Mouse (Mus musculus) CD4-positive, CD25-positive, alpha-beta regulatory T cell, adult 4 months (primary cell): ENCODE data around the gene Lgals3. TPM values are rescaled to one million over a fixed set of nuclear protein-coding genes. Genes with fewer than 3 reads are reported as not detected.

Source experiments
- ATAC-seq: one replicate; pipeline ENCODE4 v1.8.0; 2017
- polyA plus RNA-seq, 2 experiments: library from polyadenylated mRNA; unstranded; fragments of 100-300 nt; shearing (Covaris generic); gene quantifications; one replicate each; pipeline ENCODE4 v1.2.1; 2017

The Lgals3 gene
- polyA plus RNA-seq, 2 experiments from 2014 or later: 12.5 to 13.6 TPM

DNA sequence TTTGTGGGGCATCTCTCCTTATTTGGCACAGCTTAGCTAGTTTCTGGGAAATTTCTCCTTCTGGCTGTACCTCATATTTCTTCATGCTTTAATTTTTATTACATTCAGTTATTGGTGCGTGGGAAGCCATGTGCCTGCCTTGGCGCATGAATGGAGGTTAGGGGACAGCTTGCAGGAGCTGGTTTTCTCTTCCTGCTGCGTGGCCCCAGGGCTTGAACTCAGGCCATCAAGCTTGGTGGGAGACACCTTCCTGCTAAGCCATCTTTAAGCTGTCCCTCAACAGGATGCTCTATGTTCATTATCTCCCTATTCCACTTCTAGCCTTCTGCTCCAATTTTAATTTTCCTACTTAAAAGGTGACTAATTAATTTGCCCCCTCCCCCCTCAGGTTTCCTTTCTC is 3.2 kb downstream of the Lgals3 start:
- no peak for ATAC-seq

DNA sequence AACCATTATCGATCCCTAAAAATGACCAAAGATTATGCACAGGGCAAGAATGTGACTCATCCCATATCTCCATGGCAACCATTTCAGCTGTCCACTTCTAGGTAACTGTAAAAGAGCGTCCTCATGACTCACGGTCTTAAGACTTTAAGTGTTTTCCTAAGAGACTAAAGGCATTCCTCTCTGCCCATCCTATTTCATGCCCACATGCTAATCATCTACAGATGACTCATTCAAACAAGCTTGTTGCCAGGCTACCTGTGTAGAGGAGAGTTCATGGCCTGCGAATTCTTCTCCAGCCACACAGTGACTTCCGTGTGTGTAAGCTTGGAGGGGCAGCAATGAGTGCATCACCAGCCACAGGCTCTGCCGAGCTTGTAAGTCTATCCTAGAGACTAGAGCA is 4.1 kb downstream of the Lgals3 start:
- no peak for ATAC-seq

DNA sequence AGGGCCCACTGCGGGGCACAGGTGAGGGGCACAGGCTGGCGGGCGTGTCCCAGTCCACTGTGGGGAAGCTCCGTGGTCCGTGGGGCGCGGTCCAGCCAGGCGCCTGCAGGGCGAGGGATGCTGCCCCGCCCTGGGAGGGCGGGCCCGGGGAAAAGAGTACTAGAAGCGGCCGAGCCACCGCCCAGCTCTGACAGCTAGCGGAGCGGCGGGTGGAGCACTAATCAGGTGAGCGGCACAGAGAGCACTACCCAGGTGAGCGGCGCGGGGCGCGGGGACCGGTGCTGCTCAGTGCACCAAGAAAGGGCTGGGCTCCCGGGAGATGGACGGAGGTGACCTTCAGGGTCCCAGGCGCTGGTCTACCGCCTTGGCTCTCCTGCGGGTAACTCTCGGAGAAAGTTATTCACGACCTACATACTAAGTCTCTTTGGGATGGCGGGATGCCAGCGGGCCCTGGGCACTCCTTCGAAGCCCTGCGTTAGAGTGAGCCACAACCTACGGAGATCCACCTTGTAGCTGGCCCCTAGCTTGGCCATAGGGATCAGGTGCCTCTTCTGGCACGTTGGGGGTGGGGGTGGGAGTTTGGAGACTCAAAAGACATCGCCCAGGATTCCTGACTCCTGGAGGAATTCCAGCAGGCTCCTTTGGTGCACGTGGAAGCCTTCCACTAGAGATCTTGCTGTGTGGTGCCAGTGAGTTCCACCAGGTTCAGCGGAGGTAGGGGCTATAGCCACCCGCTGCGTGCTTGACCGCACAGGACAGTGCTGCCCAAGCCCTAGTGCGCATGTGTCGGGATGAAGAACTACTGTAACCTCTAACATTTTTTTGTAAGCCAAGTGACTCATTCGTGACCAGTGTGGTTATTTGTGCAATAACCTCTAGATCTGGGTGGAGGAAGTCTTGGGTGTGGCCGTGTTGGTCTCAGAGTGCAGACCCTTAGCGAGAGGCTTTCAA is 6.5 kb downstream of the Lgals3 start:
- ATAC-seq: peak; percentile 47

DNA sequence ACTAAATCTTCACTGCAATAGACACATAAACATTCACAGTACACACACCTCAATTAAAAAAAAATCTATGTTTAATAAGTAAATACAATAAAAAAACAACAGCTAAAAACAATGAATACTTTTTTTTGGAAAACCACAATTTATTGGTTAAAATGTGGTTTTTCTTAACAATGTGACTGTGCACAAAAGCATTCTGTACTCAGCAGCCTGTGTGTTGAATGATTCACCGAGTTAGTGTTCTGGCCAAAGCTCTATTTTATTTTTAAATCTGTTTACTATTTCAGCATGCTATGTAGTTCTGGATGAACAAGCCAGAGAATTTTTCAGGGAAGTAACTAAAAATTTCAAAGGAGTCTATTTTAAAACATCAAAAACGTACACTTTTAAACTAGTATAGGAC is 9.0 kb downstream of the Lgals3 start:
- ATAC-seq: no peak

DNA sequence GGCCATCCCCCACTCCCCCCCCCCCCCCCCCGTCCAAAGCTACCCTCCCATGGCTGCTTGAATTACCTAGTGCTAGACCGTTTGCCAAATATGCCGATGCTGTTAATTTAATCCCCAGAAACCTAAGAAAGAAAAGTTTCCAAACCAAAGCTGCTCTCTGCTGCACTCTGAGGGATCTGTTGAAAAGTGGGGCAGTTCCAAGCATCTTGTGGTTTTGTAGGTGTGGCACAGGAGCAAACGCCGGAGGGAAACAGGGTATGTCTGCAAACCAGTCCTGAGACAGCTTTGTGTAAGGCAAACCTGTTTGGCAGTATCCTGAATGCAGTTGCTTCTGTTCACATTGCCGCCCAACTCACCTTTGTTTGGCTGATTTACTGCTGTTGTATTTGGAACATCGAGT is 10.8 kb downstream of the Lgals3 start:
- no peak for ATAC-seq

DNA sequence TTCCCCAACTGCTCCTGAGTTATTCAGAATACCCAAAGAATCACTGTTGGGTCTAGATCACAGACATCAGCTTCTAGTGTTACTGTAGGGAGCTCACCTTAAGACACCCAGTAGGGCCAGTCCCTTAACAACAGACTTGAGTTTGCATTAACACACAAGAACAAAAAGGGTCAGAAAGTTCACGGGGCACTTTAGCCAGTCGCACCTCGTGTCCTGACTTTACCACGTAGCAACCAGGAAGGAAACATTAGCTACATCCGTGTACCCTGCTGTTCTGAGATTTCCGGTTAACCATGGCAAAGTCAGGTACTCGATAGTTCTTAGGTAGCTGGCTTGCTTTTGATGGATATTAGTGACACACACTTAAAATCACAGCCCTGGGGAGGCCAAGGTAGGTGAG is 16.4 kb downstream of the Lgals3 start:
- no peak for ATAC-seq

DNA sequence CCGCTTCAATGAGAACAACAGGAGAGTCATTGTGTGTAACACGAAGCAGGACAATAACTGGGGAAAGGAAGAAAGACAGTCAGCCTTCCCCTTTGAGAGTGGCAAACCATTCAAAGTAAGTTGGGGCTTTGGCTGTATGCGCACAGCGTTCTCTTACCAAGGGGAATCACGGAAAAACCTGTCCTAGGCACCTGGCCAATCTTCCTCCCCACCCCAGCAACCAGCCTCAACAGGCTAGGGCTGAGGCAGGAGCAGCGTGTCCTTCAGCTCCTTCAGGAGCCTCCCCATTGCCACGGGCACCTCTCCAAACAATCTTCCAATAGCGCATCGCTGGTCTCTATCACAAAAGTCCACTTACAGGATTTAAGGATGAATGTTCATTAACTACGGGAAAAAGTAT is 17.1 kb downstream of the Lgals3 start:
- ATAC-seq: no peak

DNA sequence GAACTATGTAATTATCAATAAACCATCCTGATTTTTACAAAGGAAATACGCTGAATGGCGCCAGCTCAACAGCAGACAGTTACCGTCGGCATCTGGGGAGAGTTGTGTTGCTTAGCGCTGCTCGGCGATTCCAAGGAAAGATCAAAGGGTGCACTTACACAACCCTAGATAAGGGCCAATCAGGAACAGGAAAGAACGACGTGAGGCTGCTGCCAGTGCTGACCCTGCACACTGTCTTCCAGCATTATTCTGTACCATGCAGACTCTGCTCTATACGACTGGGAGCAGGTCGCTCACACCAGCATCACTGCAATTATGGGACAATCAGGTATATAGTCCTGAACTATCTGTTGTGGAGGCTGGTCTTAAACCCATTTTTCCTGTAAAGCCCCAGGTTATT is 18.6 kb downstream of the Lgals3 start:
- ATAC-seq: no peak

DNA sequence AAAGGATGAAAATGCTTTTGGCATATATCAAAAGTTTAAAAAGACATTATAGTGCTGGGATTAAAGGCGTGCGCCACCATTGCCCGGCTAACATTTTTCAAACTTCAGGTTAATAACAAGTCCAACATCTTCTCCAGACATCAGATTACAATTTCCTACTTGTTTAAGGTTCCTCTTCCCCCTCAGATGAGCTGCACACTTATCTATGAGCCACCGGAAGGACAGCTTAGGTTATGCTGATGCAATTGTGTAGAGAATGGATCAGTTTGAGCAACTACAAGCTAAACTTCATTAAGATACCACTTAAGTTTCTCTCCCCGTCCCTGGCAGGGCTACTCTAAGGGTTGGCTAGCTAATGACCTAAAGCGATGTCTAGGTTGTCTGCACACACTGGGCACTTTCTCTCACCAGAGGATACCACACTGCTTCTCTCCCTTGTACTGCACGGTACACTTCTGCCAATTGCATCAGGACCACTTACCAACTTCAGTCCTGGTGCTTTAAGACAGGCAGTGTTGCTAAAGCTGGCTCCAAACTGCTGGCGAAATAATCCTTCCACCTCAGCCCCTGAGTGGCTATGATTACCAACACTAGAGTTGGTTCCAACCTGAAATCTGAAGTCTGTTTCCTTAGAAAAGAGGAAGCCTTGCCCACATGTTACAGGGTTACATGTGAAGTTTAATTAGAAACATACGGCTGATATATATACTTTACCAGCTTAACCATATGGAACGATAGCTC is 26.0 kb downstream of the Lgals3 start:
- no peak for ATAC-seq

DNA sequence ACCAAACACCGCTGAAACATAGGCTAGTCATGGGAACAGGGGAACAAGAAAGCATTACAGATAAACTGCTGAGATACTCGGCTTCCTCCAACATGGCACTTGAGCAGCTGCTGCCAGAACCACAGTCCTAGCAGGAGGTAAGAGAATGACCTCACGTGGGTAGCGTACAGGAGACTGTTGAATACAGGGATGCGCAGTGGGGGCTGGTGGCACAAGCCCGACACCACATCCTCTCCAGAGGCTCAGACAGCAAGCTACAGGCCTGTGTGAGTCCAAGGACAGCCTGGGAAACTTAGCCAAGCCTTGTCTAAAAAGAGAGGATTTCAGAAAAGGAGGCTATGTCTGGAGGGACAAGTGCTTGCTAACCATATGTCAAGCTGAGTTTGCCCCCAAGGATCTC is 27.5 kb downstream of the Lgals3 start:
- ATAC-seq: peak; percentile 66

DNA sequence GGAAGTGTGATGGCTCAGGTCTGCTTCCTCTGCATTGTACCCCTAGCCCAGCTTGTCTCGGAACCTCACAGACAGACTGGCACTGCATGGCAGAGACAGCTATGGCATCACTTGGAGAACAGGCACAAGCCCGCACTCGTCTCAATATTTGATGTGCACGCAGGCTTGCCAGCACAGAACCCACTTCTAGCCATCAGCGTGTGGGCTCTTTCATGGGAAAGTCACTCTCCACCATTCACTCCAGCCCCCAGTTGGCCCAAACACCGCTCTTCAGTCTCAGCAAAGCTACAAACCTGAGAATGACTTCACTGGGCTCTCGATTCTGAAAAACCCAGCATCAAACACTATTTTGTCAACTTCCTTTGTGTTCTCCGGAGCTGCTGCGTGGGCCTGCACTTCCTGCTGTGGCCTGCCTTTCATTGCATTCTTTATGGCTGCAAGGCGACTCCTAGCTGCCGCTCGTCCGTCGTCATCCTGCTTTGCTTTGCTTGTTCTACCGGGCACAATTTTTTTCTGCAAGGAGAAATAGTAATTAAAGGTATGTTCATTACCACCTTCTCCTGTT is 28.0 kb downstream of the Lgals3 start:
- ATAC-seq: peak; percentile 86

DNA sequence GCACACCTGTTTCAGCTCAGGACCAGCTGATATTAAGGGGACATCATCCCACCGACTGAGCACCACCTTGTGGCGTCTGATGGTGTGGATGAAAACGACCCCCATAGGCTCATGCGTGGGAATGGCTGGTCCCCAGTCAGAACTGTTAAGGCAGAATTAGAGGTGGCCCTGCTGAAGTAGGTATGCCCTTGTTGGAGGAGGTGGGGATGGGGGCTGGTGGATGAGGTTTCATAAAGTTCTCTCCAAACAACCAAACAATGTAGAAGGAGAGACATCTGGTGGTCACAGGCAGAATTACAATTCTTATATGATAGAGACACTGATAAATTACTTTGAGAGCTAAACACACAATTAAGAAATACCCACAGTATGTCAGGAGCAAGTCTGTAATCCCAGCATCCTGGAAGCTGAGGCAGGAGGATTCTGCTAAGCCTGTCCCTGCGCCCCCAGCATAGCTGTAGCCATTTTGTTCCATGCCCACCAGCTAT is 28.7 kb downstream of the Lgals3 start:
- ATAC-seq: peak; percentile 61

DNA sequence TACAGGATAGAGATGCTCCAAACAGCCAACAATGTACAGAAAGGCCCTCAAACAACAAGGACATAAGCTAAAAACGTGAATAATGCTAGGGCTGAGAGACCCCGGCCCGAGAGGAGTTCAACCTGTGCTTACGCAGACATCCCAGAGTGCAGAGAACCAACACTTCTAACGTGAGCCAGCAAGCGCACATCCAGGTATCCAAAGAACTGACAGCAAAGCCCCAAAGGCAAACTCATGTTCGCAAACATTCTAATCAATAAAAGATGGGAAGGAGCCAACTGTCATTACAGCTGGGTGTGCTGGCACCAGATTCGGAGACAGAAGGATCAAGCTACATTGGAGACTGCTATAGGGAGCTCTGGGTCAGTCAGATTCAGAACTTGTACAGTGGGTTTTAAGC is 35.2 kb downstream of the Lgals3 start:
- no peak for ATAC-seq

DNA sequence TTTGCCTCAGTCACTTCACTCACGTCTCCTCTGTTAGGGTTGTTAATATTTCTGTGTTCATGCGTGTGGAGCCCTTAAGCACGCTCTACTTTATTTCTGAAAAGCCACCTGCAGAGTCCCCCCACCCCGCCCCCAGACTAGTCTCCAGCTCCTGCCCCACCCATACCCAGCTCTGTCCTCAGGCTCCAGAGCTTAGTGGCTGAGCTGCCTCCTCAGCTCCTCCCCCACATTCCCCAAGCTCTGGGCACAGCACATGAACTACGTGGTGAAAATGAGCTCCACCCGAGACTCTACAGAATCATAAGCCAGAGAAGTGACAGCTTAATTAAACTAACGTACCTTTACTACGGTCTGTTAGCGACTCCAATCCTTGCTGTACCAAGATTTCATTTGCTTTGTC is 38.4 kb downstream of the Lgals3 start:
- no peak for ATAC-seq

DNA sequence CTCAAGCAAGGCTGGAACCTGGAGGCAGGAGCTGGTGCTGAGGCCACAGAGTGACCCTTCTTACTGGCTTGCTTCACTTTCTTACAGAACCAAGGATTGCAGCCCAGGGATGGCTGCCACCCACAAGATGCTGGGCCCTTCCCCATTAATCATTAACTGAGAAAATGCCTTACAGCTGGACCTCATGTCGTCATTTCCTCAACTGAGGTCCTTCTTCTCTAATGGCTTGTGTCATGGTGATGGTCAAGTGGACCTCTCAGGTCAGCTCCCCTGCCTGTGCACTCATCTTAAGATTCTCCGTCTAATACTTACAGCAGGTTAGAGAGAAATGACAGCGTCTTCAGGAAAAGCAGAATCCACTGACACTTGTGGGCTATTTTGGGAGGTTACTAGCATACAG is 49.8 kb downstream of the Lgals3 start:
- ATAC-seq: no peak

DNA sequence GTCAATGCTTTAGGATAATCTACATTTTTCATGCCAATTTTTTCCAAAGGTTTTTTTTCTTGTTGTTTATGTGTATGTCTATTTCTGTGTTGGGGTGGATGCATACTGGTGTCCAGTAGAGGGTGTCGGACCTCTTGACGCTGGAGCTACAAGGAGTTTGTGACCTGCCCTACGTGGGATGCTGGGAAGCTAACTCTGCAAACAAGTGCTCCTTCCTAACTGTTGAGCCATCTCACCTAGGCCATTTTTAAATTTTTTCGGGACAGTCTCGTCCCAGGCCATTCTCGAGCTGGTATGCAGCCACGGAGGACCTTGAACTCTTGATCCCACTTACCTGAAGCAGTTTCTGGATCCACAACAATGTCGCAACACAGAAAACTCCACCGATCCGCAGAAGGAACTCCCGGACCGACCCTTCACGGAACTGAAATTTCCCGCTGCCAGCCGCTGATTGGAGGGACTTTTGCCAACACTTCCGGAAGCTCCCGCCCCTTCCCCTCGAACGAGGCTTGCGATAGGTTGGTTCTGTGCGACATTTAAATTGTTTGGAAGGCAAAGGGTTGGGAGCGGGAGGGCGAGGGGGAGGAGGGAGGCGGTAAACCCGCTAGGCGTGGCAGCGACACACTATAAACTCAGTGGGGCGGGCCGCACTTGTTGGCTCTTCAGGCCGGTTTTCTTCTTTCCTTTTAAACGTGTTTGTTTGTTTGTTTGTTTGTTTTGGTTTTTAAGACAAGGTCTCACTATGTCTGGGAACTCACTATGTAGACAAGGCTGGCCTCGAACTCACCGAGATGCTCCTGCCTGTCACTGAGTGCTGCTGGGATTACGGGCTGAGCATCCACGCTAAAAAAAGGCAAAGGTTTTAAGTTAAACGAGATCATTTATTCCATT is 50.5 kb downstream of the Lgals3 start, which contains the start of gene Dlgap5:
Gene Dlgap5 (minus strand): TSS at position 633 of the 891 bp plus-strand sequence.
- peak; percentile 100 for ATAC-seq

DNA sequence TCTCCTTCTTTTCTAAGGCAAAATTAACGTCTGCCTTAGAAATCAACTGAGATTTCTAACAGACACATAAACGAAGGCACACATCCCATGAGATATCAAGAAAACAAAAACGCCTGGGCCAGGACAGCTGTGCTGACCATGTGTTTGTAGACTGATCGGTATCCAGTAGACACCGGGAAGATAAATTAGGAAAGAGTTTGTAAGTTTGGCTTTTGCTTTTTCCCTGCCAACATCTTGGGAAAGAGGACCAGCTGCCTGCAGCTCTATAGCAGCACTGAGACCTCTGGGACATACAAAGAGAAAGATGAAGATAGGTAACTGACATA is 51.1 kb downstream of the Lgals3 start:
- ATAC-seq: no peak

DNA sequence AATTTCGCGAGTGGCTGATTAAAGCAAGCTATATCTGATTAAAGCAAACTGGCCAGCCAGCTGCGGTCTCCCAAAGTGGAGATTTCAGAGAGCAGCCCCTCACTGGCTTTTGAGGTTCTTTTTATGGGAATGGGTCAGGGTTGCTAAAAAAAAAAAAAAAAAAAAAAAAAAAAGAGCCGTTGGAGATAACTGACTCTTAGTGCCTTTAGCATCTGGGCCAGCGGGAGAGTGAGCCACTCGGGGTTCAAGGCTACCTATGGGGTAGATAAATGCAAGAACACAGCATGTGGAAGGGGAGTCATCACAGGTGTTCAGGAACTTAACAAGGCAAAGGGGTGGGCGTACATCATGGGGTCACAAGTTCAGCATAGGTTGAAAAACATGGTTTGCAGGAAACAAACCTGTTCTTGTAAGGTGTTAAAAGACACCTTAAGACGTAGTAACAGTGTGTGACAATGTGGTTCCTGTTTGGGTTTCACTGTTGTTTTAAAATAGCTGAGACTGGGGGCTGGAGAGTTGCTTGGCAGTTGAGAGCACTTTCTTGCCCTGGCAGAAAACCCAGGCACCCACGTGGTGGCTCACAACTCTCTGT is 51.6 kb downstream of the Lgals3 start:
- no peak for ATAC-seq

DNA sequence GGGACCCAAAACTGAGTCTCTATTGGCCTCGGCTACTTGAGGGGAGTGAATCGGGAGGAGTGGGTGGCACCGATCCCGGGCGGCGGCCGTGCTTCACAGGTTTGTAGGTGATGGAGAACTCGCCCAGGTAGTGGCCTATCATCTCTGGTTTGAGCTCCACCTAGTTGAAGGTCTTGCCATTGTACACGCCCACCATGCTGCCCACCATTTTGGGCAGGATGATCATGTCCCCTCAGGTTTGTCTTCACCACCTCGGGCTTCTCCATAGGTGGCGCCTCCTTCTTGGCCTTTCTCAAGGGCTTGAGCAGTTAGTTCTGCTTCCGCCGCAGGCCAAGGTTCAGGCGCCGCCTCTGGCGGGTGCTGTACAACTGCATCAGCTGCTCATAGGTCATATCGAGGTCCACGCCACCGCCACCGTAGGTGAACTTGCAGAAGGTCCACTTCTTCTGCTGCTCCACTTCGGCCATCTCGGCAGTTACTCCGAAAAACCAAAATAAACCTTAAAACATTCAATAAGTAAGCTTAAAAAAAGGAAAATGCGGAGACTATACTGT is 52.2 kb downstream of the Lgals3 start:
- ATAC-seq: no peak

DNA sequence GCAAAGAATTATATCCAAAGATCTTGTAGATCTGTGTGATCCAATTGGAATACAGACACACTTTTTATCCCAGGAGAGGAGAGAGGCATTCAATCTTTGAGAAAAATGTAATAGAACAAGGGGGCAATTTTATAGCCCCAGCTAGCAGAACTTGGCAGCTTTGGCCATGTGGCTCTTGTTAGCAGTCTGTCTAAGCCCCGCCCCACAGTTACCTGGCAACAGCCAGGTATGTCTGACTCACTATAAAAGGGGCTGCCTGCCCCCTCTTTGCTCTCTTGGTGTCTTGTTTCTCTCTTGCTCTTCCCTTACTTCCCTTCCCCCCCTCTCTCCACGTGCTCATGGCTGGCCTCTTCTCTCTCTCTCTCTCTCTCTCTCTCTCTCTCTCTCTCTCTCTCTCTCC is 54.1 kb downstream of the Lgals3 start:
- no peak for ATAC-seq

DNA sequence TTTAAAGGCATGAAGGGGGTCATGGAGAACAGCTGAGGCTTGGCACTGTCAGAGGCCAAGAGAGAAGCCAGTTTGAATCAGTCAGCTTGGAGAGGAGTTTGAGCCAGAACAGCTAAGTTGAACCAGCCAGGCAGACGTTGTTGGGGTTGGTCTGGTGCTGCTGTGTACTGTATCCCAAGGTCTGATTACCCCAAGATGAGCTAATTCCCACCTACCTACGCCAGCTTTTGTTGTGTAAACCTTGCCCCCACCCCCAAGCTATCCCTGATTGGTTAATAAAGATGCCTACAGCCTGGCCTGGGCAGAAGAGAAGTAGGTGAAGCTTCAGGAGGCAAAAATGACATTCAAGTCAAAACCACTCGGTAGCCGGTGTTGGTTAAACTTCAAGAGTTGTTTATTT is 54.9 kb downstream of the Lgals3 start:
- ATAC-seq: no peak

DNA sequence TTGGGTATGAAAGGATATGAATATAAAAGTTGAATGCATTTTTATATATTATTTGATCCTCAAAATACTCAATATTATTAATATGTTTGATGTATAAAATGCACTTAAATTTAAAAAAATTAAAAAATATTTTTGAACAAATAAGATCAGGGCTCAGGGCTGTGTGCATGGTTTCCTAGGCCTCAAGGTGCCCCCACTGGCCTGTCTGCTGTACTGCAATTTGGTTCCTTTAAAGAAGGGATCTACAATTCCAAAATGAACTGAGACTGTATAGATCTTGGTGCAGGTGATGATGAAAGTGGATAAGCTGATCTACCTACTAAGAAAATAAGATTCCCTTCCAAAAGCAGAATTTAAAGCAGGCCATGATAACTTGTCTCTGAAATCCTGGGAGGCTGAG is 65.4 kb downstream of the Lgals3 start:
- peak; percentile 71 for ATAC-seq
